Mouse (Mus musculus) lung, adult 2 months (tissue): ENCODE results near the gene Desi2.
"Not testable (repeated sequence)": the region's sequence is repeated elsewhere in the genome, so short reads cannot be mapped to it uniquely, and the experiment has no call there.

Experiments
- CTCF ChIP-seq: fragments of 200-500 bp; IDR thresholded peaks from 2 replicates; pipeline ENCODE4 v1.5.1; 2011; ENCODE audit warnings: mild to moderate bottlenecking, low read length, control low read depth; ENCODE audit not compliant: insufficient read depth
- POLR2A ChIP-seq: fragments of 200-500 bp; IDR thresholded peaks from 2 replicates; pipeline ENCODE4 v1.6.1; 2011; ENCODE audit warnings: low read depth, mild to moderate bottlenecking, control low read depth, low read length, borderline replicate concordance; ENCODE audit errors: extremely low read depth

DNA sequence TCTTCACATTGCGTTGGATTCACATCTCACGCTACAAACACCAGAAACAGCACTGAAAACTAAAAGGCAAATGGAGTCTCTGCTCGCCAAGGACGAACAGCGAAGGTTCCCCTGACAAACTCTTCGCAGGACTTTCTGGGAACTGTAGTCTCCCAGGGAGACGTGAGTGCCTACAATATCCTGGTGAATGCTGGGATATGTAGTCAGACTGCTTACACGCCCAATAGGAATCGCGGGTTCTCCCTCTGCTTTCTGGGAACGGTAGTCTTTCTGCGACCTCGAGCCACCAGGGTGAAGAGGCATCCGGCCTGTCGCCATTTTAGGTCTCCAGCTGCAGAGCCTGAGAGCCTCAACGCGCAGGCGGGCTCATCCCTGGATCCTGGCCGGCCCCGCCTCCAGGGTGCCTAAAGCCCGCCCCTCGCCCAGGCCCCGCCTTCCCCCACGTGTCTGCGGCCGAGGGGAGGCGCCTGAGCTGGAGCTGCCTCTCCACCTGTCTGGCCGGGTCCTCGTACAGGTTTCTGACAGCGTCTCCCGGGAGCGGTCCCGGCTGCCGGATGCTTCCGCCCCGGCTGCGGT lies at the start of gene Desi2:
- not testable (repeated sequence) for TF ChIP-seq CTCF
- peak; percentile 61; the same call in 1 of the 2 replicates for TF ChIP-seq POLR2A
